Mouse (Mus musculus) left cerebral cortex, adult 2 months (tissue): ENCODE results near the gene Tmem8. TPM values are rescaled to one million over a fixed set of nuclear protein-coding genes. Genes with fewer than 3 reads are reported as not detected.
A peak's percentile ranks its signal among the peaks of the same experiment; 100 is the strongest.

Source experiments
- DNase-seq, 2 experiments: peaks; one replicate each; pipeline ENCODE4 v3.0.0; 2021 to 2022; ENCODE audit warnings: low spot score in 2 of 2, mixed read lengths in 1 of 2; ENCODE audit errors: extremely low spot score in 1 of 2
- H3K27ac ChIP-seq: fragments of 200-600 bp; 2 replicates; pipeline ENCODE4 v1.8.1; 2022
- H3K4me3 ChIP-seq: fragments of 200-600 bp; 2 replicates; pipeline ENCODE4 v1.8.1; 2022
- CTCF ChIP-seq: fragments of 200-600 bp; IDR thresholded peaks from 2 replicates; pipeline ENCODE4 v1.8.1; 2022; ENCODE audit warnings: antibody characterized with exemption, mild to moderate bottlenecking, moderate library complexity
- intact Hi-C: fragments of 180-260 bp; cut with DNase I; formaldehyde crosslinking; loops from one replicate; pipeline ENCODE4 v1.15.1; 2025
- long read RNA-seq, 2 experiments: library from polyadenylated mRNA; stranded (forward); transcript quantifications; one replicate each; pipeline ENCODE4 v2.0.0; 2021; ENCODE audit warnings: borderline mapping rate in 2 of 2
- total RNA-seq, 2 experiments: library from RNA; stranded (reverse); gene quantifications; 2 replicates each; pipeline ENCODE4 v1.2.3; 2021

The Tmem8 gene
- 10 to 100 TPM; 14.3 to 14.7 TPM for total RNA-seq
- long read RNA-seq, experiment 1, transcript Tmem8-201 (13 exons, 3,464 nt), result major isoform, 6 of 15 reads
- long read RNA-seq, experiment 1, partial matches to known transcripts, result 1 of 15 reads
- long read RNA-seq, experiment 1, other reads (novel, unspliced or antisense), result 8 of 15 reads
- long read RNA-seq, experiment 2, partial matches to known transcripts, result 8 of 21 reads
- long read RNA-seq, experiment 2, other reads (novel, unspliced or antisense), result 8 of 21 reads

DNA sequence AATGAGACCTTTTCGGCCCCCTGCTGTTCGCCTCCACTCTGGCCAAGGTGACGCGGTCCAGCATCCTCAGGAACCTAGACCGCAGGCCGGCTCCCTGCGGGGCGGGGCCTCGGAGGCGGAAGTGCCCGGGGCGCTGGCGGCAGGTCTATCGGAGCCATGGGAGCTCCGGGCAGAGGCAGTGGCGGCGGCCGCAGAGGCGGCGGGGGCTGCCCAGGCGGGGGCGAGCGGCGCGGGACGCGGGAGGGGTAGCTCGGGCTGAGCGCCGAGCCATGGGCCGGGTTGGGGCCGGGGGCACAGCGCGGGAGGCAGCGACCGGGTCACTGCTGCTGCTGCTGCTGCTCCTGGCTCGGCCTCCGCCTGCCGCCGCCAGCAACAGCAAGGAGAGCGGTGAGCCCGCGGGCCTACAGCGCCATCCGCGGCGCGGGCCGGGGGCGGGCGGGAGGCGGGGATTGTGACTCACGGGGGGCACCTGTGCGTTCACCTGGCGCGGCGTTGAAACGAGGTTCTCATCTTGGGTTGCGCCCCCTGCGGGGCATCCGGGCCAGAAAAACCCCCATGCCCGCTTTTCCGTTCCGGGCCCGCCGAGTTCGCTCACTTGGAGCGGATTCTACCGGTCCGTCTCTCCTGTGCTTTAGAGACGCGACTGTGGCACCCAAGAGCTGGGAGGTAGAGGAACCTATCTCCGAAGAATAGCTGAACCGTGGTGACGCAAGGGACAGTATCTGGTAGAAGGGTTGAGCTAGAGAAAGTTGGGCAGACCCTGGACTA is at the start of gene Tmem8:
Tmem8 (plus strand) TSS at position 119 of the 768 bp plus-strand sequence.
- H3K4me3 ChIP-seq, result peak within 1 kb of the TSS; percentile 67
- DNase-seq, result peak; percentile 73
- peak; percentile 33 for TF ChIP-seq CTCF
- intact Hi-C loops, result no loop called here
- H3K27ac ChIP-seq, result peak within 1 kb of the TSS; percentile 86

GRCm38 (mm10) chr17:26064916-26065315 is 48.2 kb upstream of the Tmem8 start:
- intact Hi-C loops, result loop anchor here (5.0 kb wide), 1 partner anchor 33 kb away; no protein-coding TSS in a partner anchor
- TF ChIP-seq CTCF, result no peak
- H3K4me3 ChIP-seq, result peak overlapping the region; percentile 34
- no peak for DNase-seq
- no peak overlapping the region for H3K27ac ChIP-seq

- H3K4me3 ChIP-seq, result peak overlapping the region; percentile 60
- no peak overlapping the region for H3K27ac ChIP-seq
- intact Hi-C loops, result loop anchor here (5.0 kb wide), 1 partner anchor 34 kb away; no protein-coding TSS in a partner anchor
- no peak for TF ChIP-seq CTCF
- no peak for DNase-seq
Measured at GRCm38 (mm10) chr17:26066488-26067020, 46.5 kb upstream of the Tmem8 start.

GRCm38 (mm10) chr17:26068024-26068830 is 44.9 kb upstream of the Tmem8 start:
- intact Hi-C loops, result loop anchor here (2.0 to 5.0 kb wide), 2 partner anchors 25 to 36 kb away; no protein-coding TSS in a partner anchor
- no peak for DNase-seq

GRCm38 (mm10) chr17:26068831-26069739 is 44.0 kb upstream of the Tmem8 start, which contains the start of gene Rab11fip3:
Gene Rab11fip3, minus strand, starts transcription at chr17:26069555.
- Histone ChIP-seq H3K27ac (peak within 1 kb of the TSS; percentile 89), H3K4me3 (peak within 1 kb of the TSS; percentile 60)
- peak; percentile 80 to 83 for DNase-seq
- TF ChIP-seq CTCF, result no peak; the same call in 1 of the 2 replicates
- intact Hi-C loops, result loop anchor here (2.0 to 5.0 kb wide), 2 partner anchors 26 to 37 kb away; no protein-coding TSS in a partner anchor

More at GRCm38 (mm10) chr17:26068024-26068830, 44.9 kb upstream of the Tmem8 start:
- TF ChIP-seq CTCF, result no peak
- Histone ChIP-seq H3K27ac (peak overlapping the region; percentile 89), H3K4me3 (peak overlapping the region; percentile 60)

DNA sequence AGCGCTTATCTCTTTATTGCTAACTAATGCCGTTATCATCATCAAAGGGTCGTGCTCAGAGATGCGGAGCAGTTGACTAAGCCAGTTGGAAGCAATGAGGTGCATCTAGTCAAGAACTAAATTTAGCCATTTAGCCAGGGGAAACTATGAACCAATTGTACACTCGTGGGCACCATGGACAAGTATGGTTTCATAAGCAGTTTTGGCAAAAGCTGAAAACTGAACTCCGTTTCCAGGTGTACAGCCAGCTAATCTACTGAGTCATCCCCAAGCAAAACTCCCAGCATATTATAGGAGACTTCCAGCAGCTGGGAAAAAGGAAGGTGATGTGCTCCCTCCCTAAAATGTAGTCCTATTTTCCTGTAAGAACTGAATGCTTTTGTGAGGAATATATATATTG is 43.0 kb upstream of the Tmem8 start:
- peak overlapping the region; percentile 89; the same call in 1 of the 2 replicates for H3K27ac ChIP-seq
- intact Hi-C loops, result no loop called here
- no peak for TF ChIP-seq CTCF
- peak overlapping the region; percentile 60 for H3K4me3 ChIP-seq
- no peak for DNase-seq

DNA sequence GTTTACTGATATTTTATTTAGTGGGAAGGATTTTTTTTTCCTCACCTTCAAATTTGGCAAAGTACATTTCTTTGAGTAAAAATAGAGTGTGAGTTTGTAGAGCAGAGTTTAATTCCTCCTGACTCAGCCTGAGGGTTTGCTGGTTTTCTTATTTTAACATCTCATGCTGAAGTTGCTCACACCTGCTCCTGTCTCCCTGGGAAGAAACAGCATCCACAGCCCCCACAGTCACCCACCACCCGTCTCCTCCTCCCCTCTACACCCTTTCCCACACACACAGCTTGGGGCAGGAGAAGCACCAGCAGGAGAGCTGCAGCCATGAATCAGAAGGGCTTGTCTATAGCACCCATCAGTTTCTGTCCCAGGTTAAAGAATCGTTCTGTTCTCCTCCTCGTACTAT is 37.9 kb upstream of the Tmem8 start:
- peak overlapping the region; percentile 86 for H3K27ac ChIP-seq
- intact Hi-C loops, result no loop called here

DNA sequence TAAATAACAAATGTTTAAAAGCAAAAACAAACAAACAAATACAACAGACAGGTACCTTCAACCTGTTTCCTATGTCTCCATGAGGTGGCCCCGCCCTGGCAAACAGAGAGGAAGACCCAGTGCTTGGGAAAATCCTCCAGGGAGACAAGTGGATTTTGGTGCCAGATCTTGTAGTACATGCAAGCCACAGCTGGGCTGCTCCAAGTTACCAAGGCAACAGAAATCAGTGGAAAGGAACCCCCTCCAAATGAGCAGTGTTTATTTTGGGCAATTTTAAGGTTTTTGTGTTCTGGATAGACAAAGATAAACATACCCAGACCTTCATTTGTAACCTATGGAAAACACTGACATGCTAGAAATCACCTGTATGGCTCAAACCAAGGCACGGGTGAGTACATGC is 34.2 kb upstream of the Tmem8 start:
- DNase-seq, result no peak
- H3K4me3 ChIP-seq, result no peak overlapping the region
- H3K27ac ChIP-seq, result peak overlapping the region; percentile 61
- intact Hi-C loops, result no loop called here
- no peak; the same call in 1 of the 2 replicates for TF ChIP-seq CTCF

More for the DNA sequence above, 37.9 kb upstream of the Tmem8 start:
- DNase-seq, result peak; percentile 61 to 74
- H3K4me3 ChIP-seq, result no peak overlapping the region
- TF ChIP-seq CTCF, result no peak

DNA sequence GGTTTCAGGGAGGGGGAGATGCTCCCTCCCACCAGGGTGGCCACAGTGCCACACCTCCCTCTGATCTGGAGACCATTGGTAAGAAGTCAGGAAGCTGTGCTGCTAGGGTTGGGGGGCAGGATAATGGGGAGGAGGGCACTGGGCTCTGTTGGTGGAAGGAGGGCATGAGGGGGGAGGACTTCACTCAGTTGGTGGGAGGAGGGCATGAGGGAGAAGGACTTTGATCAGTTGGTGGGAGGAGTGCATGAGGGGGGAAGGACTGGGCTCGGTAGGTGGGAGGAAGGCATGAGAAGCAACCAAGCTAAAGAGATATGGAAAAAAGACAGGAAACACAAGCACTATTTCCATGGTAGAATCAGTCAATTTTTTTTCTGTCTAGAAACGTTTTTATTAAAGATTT is 32.2 kb upstream of the Tmem8 start:
- Histone ChIP-seq H3K27ac (no peak overlapping the region), H3K4me3 (no peak overlapping the region)
- intact Hi-C loops, result no loop called here
- TF ChIP-seq CTCF, result no peak
- no peak for DNase-seq

DNA sequence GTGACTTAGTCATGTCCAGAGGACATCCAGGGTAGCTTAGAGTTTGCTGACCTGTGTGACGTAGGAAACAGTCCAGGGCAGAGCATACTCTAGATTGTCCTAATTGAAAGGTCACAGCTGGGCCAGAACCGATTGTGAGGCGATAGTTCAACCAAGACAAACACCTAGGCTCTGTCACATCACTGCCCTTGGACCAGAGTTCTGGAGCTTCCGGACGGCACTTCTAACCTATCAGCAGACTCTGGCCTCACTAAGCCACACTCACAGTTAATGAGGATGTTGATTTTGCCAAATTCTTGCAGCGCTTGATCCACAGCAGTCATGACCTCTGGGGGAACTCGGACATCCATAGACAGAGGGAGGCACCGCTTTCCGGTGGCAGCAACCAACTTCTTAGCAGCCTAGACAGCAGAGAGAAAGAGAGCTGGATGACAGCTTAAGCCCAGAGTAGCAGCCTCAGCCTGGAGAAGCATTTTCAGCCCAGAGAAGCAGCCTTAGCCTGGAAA is 26.0 kb upstream of the Tmem8 start:
- DNase-seq, result no peak
- TF ChIP-seq CTCF, result no peak

More for the DNA sequence above, 26.0 kb upstream of the Tmem8 start:
- Histone ChIP-seq H3K4me3 (no peak overlapping the region), H3K27ac (no peak overlapping the region)
- intact Hi-C loops, result no loop called here
